8 mouse cellular contexts compared by ENCODE assay signal in genomic region chr2:146214715-146215114, GRCm38 (mm10). TPM values are rescaled to one million over a fixed set of nuclear protein-coding genes. Genes with fewer than 3 reads are reported as not detected.
DNase-seq lines count a peak whose midpoint lies in the region; ATAC-seq and TF ChIP-seq lines count a peak whose summit lies in the region.

No protein-coding gene starts in this region.

- no peak for TF ChIP-seq POLR2A in heart, adult 2 months (IDR thresholded peaks at IDR 0.05; ENCODE audit: insufficient read depth, low read depth, low read length)
- TF ChIP-seq POLR2A in ES-Bruce4 (IDR thresholded peaks at IDR 0.05; ENCODE audit: insufficient read depth, low read length) = no peak
- no peak for TF ChIP-seq POLR2A in limb, embryonic 14.5 days (IDR thresholded peaks at IDR 0.05; ENCODE audit: borderline replicate concordance, extremely low read depth, insufficient read depth, insufficient read length)

- H3K27ac ChIP-seq in heart, adult 2 months = no peak overlapping the region
- H3K27ac ChIP-seq in heart, embryonic 12.5 days (ENCODE audit: poor library complexity, severe bottlenecking) = no peak overlapping the region
- no peak overlapping the region for H3K27ac ChIP-seq in ES-Bruce4 (ENCODE audit: insufficient read depth, low read length)
- no peak overlapping the region for H3K27ac ChIP-seq in limb, embryonic 14.5 days (replicated peaks; ENCODE audit: low read depth, low read length)

- no peak overlapping the region for H3K9ac ChIP-seq in heart, adult 2 months (ENCODE audit: low read depth, low read length)
- H3K9ac ChIP-seq in heart, embryonic 12.5 days = no peak overlapping the region
- no peak overlapping the region for H3K9ac ChIP-seq in ES-Bruce4 (ENCODE audit: low read depth, poor library complexity, severe bottlenecking)
- no peak overlapping the region for H3K9ac ChIP-seq in limb, embryonic 14.5 days (ENCODE audit: low read depth, low read length, severe bottlenecking)

- no peak overlapping the region for H3K4me3 ChIP-seq in heart, adult 2 months
- no peak overlapping the region for H3K4me3 ChIP-seq in heart, embryonic 12.5 days
- H3K4me3 ChIP-seq in ES-Bruce4 (ENCODE audit: low read depth, low read length) = no peak overlapping the region
- no peak overlapping the region for H3K4me3 ChIP-seq in limb, embryonic 14.5 days (replicated peaks; ENCODE audit: low read length)

- DNase-seq in heart, adult 2 months = no peak
- DNase-seq in cerebellum, adult 8-10 months = peak; percentile 24
- DNase-seq in limb, embryonic 14.5 days (ENCODE audit: low spot score) = peak; percentile 52
- peak; percentile 83 for DNase-seq in retina, embryonic 14.5 days (ENCODE audit: low spot score)
- no peak for DNase-seq in urinary bladder, adult 2 months (ENCODE audit: low spot score)

- no peak overlapping the region for H3K4me2 ChIP-seq in heart, embryonic 12.5 days
- no peak overlapping the region for H3K4me2 ChIP-seq in limb, embryonic 14.5 days (replicated peaks; ENCODE audit: low read depth, low read length, severe bottlenecking)

- intact Hi-C loops in heart, adult 2 months (cut with DNase I) = loop anchor here (10.0 kb wide), 1 partner anchor 200 kb away; no protein-coding TSS in a partner anchor

- WGBS in heart, adult 2 months = 7% methylated on average over 9 of the region's 9 CpGs
- WGBS in heart, embryonic 12.5 days = under 1% methylated on average over 9 of the region's 9 CpGs
- WGBS in limb, embryonic 14.5 days = 3% methylated on average over 9 of the region's 9 CpGs

- peaks cover 2% of the 10 kb centered on the region for H3K4me1 ChIP-seq in heart, adult 2 months (ENCODE audit: control insufficient read depth, insufficient read depth, low read length)
- peaks cover 27% of the 10 kb centered on the region for H3K4me1 ChIP-seq in heart, embryonic 12.5 days (replicated peaks)
- H3K4me1 ChIP-seq in ES-Bruce4 (ENCODE audit: control insufficient read depth, insufficient read depth, low read length) = no peaks in the 10 kb centered on the region
- H3K4me1 ChIP-seq in limb, embryonic 14.5 days (ENCODE audit: control insufficient read depth, insufficient read depth, low read length) = no peaks in the 10 kb centered on the region; the same call in 1 of the 2 replicates

- no peaks in the 10 kb centered on the region for H3K79me2 ChIP-seq in heart, adult 2 months (replicated peaks; ENCODE audit: control insufficient read depth, insufficient read depth, low read length)

- no peak for ATAC-seq in heart, embryonic 12.5 days (ENCODE audit: insufficient number of reproducible peaks, low FRiP score)
- ATAC-seq in hematopoietic stem cell, adult 5-6 weeks (replicated peaks in 1 of 2; ENCODE audit: insufficient read depth in 1 of 2, low FRiP score in 2 of 2, low TSS enrichment in 1 of 2, low read depth in 1 of 2, poor library complexity in 2 of 2, severe bottlenecking in 2 of 2) = peak; percentile 71 to 76
- no peak for ATAC-seq in limb, embryonic 14.5 days (ENCODE audit: low FRiP score, low read depth)

- peaks cover 19% of the 10 kb centered on the region for H3K27me3 ChIP-seq in heart, adult 2 months (ENCODE audit: control insufficient read depth, insufficient read depth, low read length)
- peaks cover 39% of the 10 kb centered on the region for H3K27me3 ChIP-seq in heart, embryonic 12.5 days (replicated peaks)
- peaks cover 5% of the 10 kb centered on the region for H3K27me3 ChIP-seq in ES-Bruce4 (ENCODE audit: control insufficient read depth, insufficient read depth, low read length, poor library complexity, severe bottlenecking)
- H3K27me3 ChIP-seq in limb, embryonic 14.5 days (ENCODE audit: control insufficient read depth, insufficient read depth, low read length) = peaks cover 46% of the 10 kb centered on the region

- no peaks in the 10 kb centered on the region for H3K9me3 ChIP-seq in heart, embryonic 12.5 days (replicated peaks)
- no peaks in the 10 kb centered on the region for H3K9me3 ChIP-seq in ES-Bruce4 (replicated peaks; ENCODE audit: control insufficient read depth, insufficient read depth, low read length, poor library complexity, severe bottlenecking)
- H3K9me3 ChIP-seq in limb, embryonic 14.5 days (ENCODE audit: control insufficient read depth, low read length) = no peaks in the 10 kb centered on the region

- TF ChIP-seq CTCF in heart, adult 2 months (IDR thresholded peaks at IDR 0.05) = peak; percentile 72
- TF ChIP-seq CTCF in ES-Bruce4 (IDR thresholded peaks at IDR 0.05; ENCODE audit: low read depth, low read length) = peak; percentile 68

- no peak for TF ChIP-seq EP300 in heart, adult 2 months (IDR thresholded peaks at IDR 0.05; ENCODE audit: insufficient read depth, low read depth, low read length)
- TF ChIP-seq EP300 in ES-Bruce4 (IDR thresholded peaks at IDR 0.05; ENCODE audit: insufficient read depth, low read depth, low read length) = no peak

- no peaks in the 10 kb centered on the region for H3K36me3 ChIP-seq in heart, adult 2 months (ENCODE audit: control insufficient read depth, insufficient read depth, low read length)
- H3K36me3 ChIP-seq in heart, embryonic 12.5 days = no peaks in the 10 kb centered on the region
- no peaks in the 10 kb centered on the region for H3K36me3 ChIP-seq in ES-Bruce4 (ENCODE audit: control insufficient read depth, insufficient read depth, low read length, poor library complexity, severe bottlenecking)
- no peaks in the 10 kb centered on the region for H3K36me3 ChIP-seq in limb, embryonic 14.5 days (ENCODE audit: control insufficient read depth, insufficient read depth, low read length)

RNA-seq across cellular contexts. Expression of gene Insm1, which starts 7.0 kb away (rescaled TPM):
- not detected for total RNA-seq in heart, adult 2 months (2021)
- not detected in 2 replicates for polyA plus RNA-seq in heart, adult 2 months (2012; rRNA removed)
- not detected in 2 replicates for polyA plus RNA-seq in heart, embryonic 12.5 days (2016; fragmentation: Nextera tagmentation; extraction: Ambion mirVana)
- polyA plus RNA-seq in ES-Bruce4 (2011; ENCODE audit: insufficient read depth, insufficient read length, low read depth, missing spikeins) = 0.90 and 0.93 TPM in 2 replicates
- 0.56 TPM in 1 of 2 replicates, not detected in the other for total RNA-seq in hematopoietic stem cell, adult 5-6 weeks (2017)
- 0.35 and 0.41 TPM in 2 replicates for polyA plus RNA-seq in limb, embryonic 14.5 days (2012; rRNA removed)
- 0.07 TPM in 1 of 2 replicates, not detected in the other for polyA plus RNA-seq in limb, embryonic 14.5 days (2014; fragmentation: Nextera tagmentation; extraction: Ambion mirVana)
- polyA plus RNA-seq in urinary bladder, adult 2 months (2012; rRNA removed) = 0.03 TPM in 1 of 2 replicates, not detected in the other

Comparison
In these comparisons a context has a peak if more than half of its experiments do, and no peak if none do; other contexts are left out.
1. DNase-seq: peak in cerebellum, adult 8-10 months (single experiment), limb, embryonic 14.5 days (single experiment) and retina, embryonic 14.5 days (single experiment); none in heart, adult 2 months (0 of 2) and urinary bladder, adult 2 months (single experiment).
2. ATAC-seq: peak in hematopoietic stem cell, adult 5-6 weeks (2 of 2); none in heart, embryonic 12.5 days (single experiment) and limb, embryonic 14.5 days (single experiment).